Mouse (Mus musculus) bone marrow macrophage, adult 2 months (primary cell): Measurements from ENCODE around the gene Kdm4b.

Experiments
- CTCF ChIP-seq: IDR thresholded peaks from 2 replicates; pipeline ENCODE4 v1.5.1; 2012; ENCODE audit warnings: low read depth, mild to moderate bottlenecking, low read length, moderate library complexity
- POLR2A ChIP-seq: IDR thresholded peaks from 2 replicates; pipeline ENCODE4 v1.6.1; 2012; ENCODE audit warnings: mild to moderate bottlenecking, low read depth, low read length, borderline replicate concordance

DNA sequence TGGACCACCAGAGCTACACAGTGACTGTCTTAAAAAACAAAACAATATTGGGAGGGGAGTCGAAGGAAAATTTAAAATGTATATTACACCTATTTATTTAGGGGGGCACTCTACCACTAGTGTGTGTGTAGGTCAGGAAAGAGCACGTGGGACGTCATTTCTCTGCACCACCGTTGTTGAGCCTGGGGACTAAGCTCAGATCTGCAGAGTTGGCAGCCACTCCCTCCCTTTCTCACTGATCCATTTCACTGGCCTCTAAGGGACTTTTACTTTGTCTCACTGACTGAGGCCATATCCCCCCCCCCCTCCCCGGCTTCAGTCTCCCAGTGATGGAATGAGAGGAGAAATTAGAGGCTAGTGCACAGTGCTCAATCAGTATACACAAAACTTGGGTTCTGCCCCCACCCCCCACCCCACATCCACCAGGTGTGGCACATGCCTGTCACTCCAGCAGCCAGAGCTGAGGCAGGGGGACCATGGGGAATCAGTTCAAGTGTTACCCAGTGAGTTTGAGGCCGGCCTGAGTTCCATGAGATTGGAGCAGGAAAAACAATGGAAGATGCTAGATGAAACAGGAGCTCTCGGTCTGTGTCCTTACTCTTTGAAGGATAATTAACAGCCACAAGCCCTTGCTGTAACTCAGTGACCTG lies 33.9 kb upstream of the Kdm4b start:
- TF ChIP-seq CTCF: no peak
- no peak for TF ChIP-seq POLR2A
